Mouse (Mus musculus): ENCODE measurements around the gene Sema6c.

DNA sequence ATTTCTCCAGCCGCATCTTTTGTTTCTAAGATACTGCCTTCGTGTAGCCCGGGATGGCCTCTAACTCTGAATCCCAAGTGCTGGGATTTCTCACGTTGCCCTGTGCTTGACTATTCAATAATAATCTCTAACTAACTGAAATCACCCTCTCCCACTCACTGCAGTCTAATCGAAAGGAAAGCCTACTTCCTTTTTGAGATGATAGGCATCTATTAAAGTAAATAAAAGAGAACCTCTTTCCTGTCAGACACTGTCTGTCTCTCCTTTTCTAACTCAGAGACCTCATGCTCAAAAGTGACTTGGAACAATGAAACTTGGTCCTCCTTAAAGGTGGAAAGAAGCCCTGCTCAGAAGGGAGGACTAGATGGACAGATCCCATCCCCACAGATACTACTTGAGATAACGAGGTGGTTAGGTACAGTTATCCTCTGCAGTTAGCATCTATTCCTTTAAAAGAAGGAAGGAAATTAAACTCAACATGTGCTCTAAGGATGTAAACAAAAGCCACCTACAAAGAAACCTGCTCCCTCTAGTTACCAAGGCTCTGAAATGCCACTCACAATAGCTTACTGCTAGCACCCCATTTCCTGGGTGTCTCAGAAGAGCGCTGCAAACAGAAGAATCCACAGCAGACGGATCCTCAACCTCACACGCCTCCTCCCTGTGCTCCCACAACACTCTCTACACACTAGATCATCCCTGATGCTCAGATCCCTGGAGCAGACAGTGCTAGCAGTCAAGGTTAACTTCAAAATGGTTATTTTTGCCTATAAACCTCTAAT, 24.7 kb downstream of the Sema6c start:
- no peak for TF ChIP-seq TAL1 (IDR thresholded peaks at IDR 0.05; ENCODE audit: low read length)
- TF ChIP-seq GATA1 (IDR thresholded peaks at IDR 0.05; ENCODE audit: low read length): no peak
